Comparison of ENCODE assay signal across 35 mouse cellular contexts in the genomic region with DNA sequence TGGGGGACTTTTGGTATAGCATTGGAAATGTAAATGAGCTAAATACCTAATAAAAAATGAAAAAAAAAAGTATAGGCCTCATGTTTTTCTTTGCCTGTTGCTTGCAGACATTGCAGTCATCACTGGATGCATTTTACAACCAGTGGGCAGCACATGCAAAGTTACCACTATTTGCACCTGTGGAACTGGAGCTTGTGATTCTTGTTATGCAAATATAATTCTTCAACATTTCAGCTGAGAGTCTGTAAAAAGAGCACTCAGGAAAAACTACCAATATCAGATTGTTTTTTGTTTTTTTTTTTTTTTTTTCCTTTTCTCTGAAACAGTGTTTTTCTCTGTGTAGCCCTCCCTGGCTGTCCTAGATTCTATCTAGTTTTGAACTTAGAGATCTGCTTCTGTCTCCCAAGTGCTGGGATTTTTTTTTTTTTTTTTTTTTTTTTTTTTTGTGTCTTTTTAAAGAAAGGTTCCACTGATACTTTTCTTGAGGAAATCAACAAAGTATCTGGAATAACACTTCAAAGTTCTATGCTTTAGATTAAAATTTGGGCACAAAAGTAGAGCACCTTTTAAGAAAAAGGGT.
"Had no signal": no experiment of that assay in that cellular context is flagged by ENCODE, and none has a peak within 500 bp of the region (broad histone marks: within the 10 kb centered on the region; RNA-seq: fewer than 3 reads in every experiment).

No protein-coding gene starts in this region.

- H3K4me1 ChIP-seq: heart, embryonic 12.5 days; heart, embryonic 13.5 days; heart, embryonic 15.5 days; hindbrain, embryonic 10.5 days; hindbrain, embryonic 12.5 days; hindbrain, embryonic 13.5 days; hindbrain, embryonic 15.5 days; intestine, embryonic 15.5 days; kidney, embryonic 15.5 days had no signal

- H3K36me3 ChIP-seq: heart, embryonic 15.5 days; hindbrain, embryonic 10.5 days; hindbrain, embryonic 12.5 days; hindbrain, embryonic 15.5 days; intestine, embryonic 15.5 days had no signal

- H3K9ac ChIP-seq: heart, embryonic 12.5 days; heart, embryonic 13.5 days; heart, embryonic 15.5 days; hindbrain, embryonic 12.5 days; hindbrain, embryonic 13.5 days; hindbrain, embryonic 14.5 days; hindbrain, embryonic 15.5 days; intestine, embryonic 15.5 days; kidney, embryonic 15.5 days had no signal

- H3K27ac ChIP-seq: heart, embryonic 13.5 days; heart, embryonic 15.5 days; hindbrain, embryonic 10.5 days; hindbrain, embryonic 12.5 days; hindbrain, embryonic 13.5 days; hindbrain, embryonic 14.5 days; hindbrain, embryonic 15.5 days; hindbrain, postnatal 0 days; intestine, embryonic 15.5 days; kidney, embryonic 15.5 days; kidney, postnatal 0 days; layer of hippocampus, adult 2 months; left cerebral cortex, adult 2 months had no signal

- H3K9me3 ChIP-seq: heart, embryonic 12.5 days; heart, embryonic 15.5 days; hindbrain, embryonic 10.5 days; hindbrain, embryonic 12.5 days; hindbrain, embryonic 13.5 days; hindbrain, embryonic 15.5 days; intestine, embryonic 15.5 days; kidney, embryonic 15.5 days had no signal

- H3K4me3 ChIP-seq: heart, embryonic 12.5 days; heart, embryonic 13.5 days; heart, embryonic 15.5 days; hindbrain, embryonic 10.5 days; hindbrain, embryonic 12.5 days; hindbrain, embryonic 13.5 days; hindbrain, embryonic 15.5 days; intestine, embryonic 15.5 days; kidney, embryonic 15.5 days; layer of hippocampus, adult 2 months; left cerebral cortex, adult 2 months had no signal

- ATAC-seq: hindbrain, embryonic 16.5 days; hindbrain, postnatal 0 days; inflammation-experienced regulatory T-cells, adult 6 months; intestine, embryonic 15.5 days; intestine, embryonic 16.5 days; intestine, postnatal 0 days had no signal

- H3K27me3 ChIP-seq: heart, embryonic 12.5 days; heart, embryonic 13.5 days; heart, embryonic 15.5 days; hindbrain, embryonic 12.5 days; hindbrain, embryonic 13.5 days; hindbrain, embryonic 15.5 days; intestine, embryonic 15.5 days; kidney, embryonic 15.5 days had no signal

- DNase-seq: heart, postnatal 10 days; heart, postnatal 14 days; heart, postnatal 36 days; heart, postnatal 4 days; kidney, adult 11 months; kidney, adult 18-20 months; kidney, adult 2 months; kidney, adult 8-10 months; kidney, adult 9 months; kidney, postnatal 10 days; kidney, postnatal 14 days; kidney, postnatal 25 days; kidney, postnatal 36 days; kidney, postnatal 4 days; layer of hippocampus, adult 9-11 months; layer of hippocampus, postnatal 36 days had no signal

- H3K4me2 ChIP-seq: heart, embryonic 11.5 days; heart, embryonic 12.5 days; heart, embryonic 13.5 days; heart, embryonic 15.5 days; hindbrain, embryonic 12.5 days; hindbrain, embryonic 13.5 days; hindbrain, embryonic 14.5 days; hindbrain, embryonic 15.5 days; intestine, embryonic 15.5 days; kidney, embryonic 15.5 days had no signal
